Mouse (Mus musculus) E14TG2a.4 (cell line): ENCODE measurements around the gene Serpina10.
A peak's percentile ranks its signal among the peaks of the same experiment; 100 is the strongest.
"Not testable (repeated sequence)": the region's sequence is repeated elsewhere in the genome, so short reads cannot be mapped to it uniquely, and the experiment has no call there.

Experiments used
- H3K27me3 ChIP-seq: 2 replicates; pipeline ENCODE4 v1.6.1; 2014; ENCODE audit warnings: low read length, control low read depth; ENCODE audit not compliant: insufficient read depth
- H3K36me3 ChIP-seq: 2 replicates; pipeline ENCODE4 v1.6.1; 2014; ENCODE audit warnings: low read length, control low read depth; ENCODE audit not compliant: insufficient read depth
- H3K4me1 ChIP-seq: replicated peaks from 2 replicates; pipeline ENCODE4 v1.6.1; 2014; ENCODE audit warnings: low read depth, low read length, control low read depth
- H3K4me3 ChIP-seq: replicated peaks from 2 replicates; pipeline ENCODE4 v1.5.1; 2014; ENCODE audit warnings: mild to moderate bottlenecking, low read length
- H3K9me3 ChIP-seq: 2 replicates; pipeline ENCODE4 v1.6.1; 2014; ENCODE audit warnings: low read length, control low read depth
- CTCF ChIP-seq: conservative IDR thresholded peaks from 2 replicates; pipeline ENCODE4 v1.5.1; 2014; ENCODE audit warnings: low read length
- NANOG ChIP-seq: IDR thresholded peaks from 2 replicates; pipeline ENCODE4 v1.6.1; 2014; ENCODE audit warnings: borderline replicate concordance, low read length, mixed read lengths
- POU5F1 ChIP-seq: IDR thresholded peaks from 2 replicates; pipeline ENCODE4 v1.6.1; 2014; ENCODE audit warnings: low read length, borderline replicate concordance

The Serpina10 gene

DNA sequence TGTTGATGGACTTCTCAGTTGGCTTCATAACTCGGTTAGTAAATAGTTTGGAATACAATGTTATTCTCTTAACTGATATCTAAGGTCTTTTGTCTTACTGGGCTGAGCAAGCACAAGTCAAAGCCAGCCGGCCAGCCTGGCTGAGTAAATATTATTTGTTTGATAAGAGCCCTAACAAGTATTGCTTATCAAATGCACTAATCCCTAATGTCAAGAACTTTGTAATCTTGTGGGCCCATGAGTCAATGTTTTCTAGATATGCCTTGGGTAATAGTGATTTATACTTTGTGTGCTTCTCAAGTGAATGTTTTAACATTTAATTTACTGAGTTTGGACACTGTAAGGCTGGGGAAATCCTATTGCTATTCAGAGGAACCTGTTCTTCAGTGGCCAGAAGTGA is 32.8 kb downstream of the Serpina10 start:
- no peaks in the 10 kb centered on the region for H3K36me3 ChIP-seq
- peaks cover 7% of the 10 kb centered on the region for H3K27me3 ChIP-seq
- no peaks in the 10 kb centered on the region for H3K9me3 ChIP-seq
- peaks cover 26% of the 10 kb centered on the region for H3K4me1 ChIP-seq
- TF ChIP-seq CTCF (no peak), NANOG (no peak), POU5F1 (no peak)
- H3K4me3 ChIP-seq: no peak overlapping the region

DNA sequence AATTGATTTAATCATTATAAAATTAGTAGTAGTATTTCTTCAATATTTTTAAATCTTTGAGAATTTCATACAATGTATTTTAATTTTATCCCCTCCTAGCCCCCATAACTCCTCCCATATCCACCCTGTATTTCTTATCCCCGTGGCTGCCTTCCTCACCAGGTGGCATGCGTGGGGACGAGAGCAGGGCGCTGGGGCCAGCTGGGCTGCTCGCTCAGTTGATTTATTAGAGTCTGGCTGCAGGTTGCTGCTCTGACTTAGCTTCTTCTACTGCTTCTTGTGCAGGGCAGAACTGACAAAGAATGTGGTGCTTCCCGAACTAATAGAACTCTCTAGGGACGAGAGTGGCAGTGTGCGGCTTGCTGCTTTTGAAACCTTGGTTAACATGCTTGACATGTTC is 47.5 kb downstream of the Serpina10 start:
- H3K4me3 ChIP-seq: no peak overlapping the region
- no peak for TF ChIP-seq POU5F1
- TF ChIP-seq NANOG: no peak
- TF ChIP-seq CTCF: no peak
- no peaks in the 10 kb centered on the region; the same call in 1 of the 2 replicates for H3K9me3 ChIP-seq
- H3K27me3 ChIP-seq: no peaks in the 10 kb centered on the region
- H3K36me3 ChIP-seq: no peaks in the 10 kb centered on the region
- H3K4me1 ChIP-seq: no peaks in the 10 kb centered on the region

DNA sequence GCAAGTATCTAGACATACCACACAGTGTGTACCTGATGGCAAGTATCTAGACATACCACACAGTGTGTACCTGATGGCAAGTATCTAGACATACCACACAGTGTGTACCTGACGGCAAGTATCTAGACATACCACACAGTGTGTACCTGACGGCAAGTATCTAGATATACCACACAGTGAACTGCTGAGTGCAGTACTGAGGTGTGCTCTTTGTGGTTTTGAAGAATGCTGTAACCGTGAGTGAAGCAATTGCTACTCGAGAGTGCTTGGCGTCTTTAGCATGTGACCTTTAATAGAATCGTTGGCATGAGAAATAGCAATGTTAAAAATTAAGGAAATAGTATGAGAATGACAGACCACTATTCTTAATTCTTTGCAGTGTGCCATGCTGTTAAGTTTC is 53.1 kb downstream of the Serpina10 start:
- H3K4me1 ChIP-seq, H3K27me3 ChIP-seq, H3K36me3 ChIP-seq, H3K9me3 ChIP-seq, H3K4me3 ChIP-seq: not testable (repeated sequence)

DNA sequence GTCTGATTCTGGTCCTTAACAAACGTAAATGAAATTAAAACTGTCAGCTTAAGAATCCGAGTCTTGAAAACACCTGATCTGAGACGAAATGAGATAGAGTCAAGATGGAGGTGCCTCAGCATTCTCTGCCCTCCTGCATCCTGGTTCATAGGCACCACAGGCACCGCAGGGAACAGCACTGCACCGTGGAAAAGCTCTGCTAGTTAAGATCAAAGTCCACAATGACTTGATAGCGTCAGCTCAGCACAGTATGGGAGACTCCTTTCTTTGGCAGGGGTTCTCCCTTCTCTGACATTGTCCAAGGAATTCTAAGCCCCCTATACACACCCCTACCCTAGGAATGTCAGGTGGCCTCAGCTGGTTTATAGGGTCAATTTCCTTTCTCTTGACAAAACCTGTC is 61.6 kb downstream of the Serpina10 start:
- no peak overlapping the region for H3K4me3 ChIP-seq
- no peaks in the 10 kb centered on the region for H3K27me3 ChIP-seq
- TF ChIP-seq CTCF (no peak), POU5F1 (no peak), NANOG (no peak)
- no peaks in the 10 kb centered on the region for H3K9me3 ChIP-seq
- peaks cover 14% of the 10 kb centered on the region for H3K4me1 ChIP-seq
- H3K36me3 ChIP-seq: no peaks in the 10 kb centered on the region

DNA sequence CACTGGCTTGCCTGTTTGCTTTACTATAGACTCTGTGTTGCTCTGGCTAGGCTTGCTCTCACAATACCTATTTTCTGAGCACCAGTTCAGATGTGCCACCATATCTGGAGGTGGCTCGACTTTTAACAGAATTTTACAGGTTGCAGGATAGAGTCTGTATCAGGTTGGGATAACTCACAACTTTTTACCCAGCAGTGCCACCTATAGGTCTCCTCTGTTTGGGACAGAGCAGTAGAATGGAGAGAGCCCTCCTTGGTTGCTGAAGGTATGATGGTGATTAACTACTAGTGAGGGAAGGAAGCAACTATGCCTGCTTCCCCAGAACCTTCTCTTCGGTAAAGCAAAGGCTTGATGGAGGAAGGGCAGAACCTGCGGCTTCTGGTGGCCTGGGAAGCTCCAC is 64.1 kb downstream of the Serpina10 start:
- H3K27me3 ChIP-seq: no peaks in the 10 kb centered on the region
- no peak overlapping the region for H3K4me3 ChIP-seq
- no peaks in the 10 kb centered on the region for H3K36me3 ChIP-seq
- H3K9me3 ChIP-seq: no peaks in the 10 kb centered on the region
- peaks cover 28% of the 10 kb centered on the region for H3K4me1 ChIP-seq
- TF ChIP-seq POU5F1 (no peak), CTCF (peak; percentile 16; the same call in 1 of the 2 replicates), NANOG (no peak)

DNA sequence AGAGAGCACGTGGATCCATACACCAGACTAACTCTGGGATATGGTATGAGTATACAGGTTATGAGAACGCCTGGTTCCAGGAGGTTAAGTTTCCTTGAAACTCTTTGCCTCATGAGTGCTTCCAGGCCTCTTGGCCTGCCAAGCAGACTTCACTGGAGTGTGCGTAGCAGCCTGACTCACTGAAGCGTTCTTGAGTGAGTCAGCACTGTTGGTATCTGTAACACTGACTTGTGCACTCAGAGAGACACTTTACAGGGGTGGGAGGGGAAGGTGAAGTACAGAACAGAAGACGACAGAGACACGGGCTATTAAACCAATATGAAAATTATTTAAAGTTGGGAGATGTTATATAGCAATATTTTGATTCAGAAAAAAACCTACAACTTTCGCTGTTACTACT is 66.1 kb downstream of the Serpina10 start:
- Histone ChIP-seq H3K36me3 (no peaks in the 10 kb centered on the region), H3K27me3 (no peaks in the 10 kb centered on the region), H3K4me1 (peaks cover 32% of the 10 kb centered on the region), H3K4me3 (no peak overlapping the region), H3K9me3 (no peaks in the 10 kb centered on the region)
- TF ChIP-seq NANOG (no peak), POU5F1 (no peak), CTCF (no peak)
